Mouse (Mus musculus) testis, postnatal 14 days (tissue): ENCODE measurements around the gene Gm7735.
"Not testable (repeated sequence)": the region's sequence is repeated elsewhere in the genome, so short reads cannot be mapped to it uniquely, and the experiment has no call there.

Source experiments
- DNase-seq: peaks from one replicate; pipeline ENCODE4 v3.0.0; 2021; ENCODE audit warnings: low spot score

Gm7735 gene

DNA sequence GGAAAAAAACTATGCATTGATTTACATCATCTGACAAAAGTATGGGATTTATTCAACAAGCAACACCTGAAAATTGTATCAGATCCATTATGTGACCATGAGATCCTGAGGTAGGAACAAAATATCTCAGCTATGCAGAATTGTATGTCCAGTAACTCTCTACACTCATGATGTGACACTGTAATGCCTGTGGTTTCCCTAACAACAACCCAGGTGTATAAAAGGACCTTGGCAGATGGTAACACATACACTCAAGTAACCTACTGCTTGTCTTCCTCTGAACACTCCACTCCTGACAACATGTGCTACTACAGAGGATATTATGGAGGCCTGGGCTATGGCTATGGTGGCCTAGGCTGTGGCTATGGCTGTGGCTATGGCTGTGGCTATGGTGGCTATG is at the start of gene Gm7735:
Gene Gm7735, plus strand, starts transcription at position 301 of the 400 bp plus-strand sequence.
- not testable (repeated sequence) for DNase-seq

DNA sequence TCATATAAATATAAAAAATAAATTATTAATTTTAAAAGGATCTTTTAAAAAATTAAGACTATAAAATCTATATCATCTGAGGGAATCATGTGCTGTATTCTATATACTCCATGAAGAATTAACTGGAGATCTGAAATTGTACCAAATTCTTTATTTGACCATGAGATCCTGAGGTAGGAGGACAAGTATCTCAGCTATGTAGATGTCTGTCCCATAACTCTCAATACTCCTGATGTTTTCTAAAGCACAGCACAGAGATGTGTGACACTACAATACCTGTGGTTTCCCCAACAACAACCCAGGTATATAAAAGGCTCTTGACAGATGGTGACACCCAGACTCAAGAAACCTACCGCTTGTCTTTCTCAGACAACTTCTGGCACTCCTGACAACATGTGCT is 28.7 kb upstream of the Gm7735 start, which contains the start of gene Gm6358:
Gene Gm6358, plus strand, starts transcription at position 301 of the 400 bp plus-strand sequence.
- DNase-seq = no peak

DNA sequence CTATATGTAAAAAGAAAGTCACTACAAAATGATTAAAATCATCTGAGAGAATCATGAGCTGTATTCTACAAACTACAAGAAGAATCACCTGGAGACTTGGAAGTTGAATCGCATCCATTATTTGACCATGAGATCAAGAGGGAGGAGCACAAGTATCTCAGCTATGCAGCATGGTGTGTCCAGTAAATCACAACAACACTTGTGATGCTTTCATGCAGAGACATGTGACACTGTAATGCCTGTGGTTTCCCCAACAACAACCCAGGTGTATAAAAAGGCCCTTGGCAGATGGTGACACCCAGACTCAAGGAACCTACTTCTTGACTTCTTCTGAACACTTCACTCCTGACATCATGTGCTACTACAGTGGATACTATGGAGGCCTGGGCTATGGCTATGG is 18.5 kb upstream of the Gm7735 start, which contains the start of gene Gm10061:
Gene Gm10061, plus strand, starts transcription at position 301 of the 400 bp plus-strand sequence.
- DNase-seq = no peak

DNA sequence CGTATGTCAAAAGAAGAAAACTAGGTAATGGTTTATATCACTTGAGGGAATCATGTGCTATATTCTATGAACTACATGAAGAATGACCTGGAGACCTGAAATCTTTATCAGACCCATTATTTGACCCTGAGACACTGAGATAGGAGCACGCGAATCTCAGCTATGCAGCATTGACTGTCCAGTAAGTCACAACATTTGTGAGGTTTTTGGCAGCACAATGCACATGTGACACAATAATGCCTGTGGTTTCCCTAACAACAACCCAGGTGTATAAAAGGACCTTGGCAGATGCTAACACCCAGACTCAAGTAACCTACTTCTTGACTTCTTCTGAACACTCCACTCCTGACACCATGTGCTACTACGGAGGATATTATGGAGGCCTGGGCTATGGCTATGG is 11.6 kb upstream of the Gm7735 start, which contains the start of gene Gm9789:
Gene Gm9789, plus strand, starts transcription at position 301 of the 400 bp plus-strand sequence.
- no peak for DNase-seq

DNA sequence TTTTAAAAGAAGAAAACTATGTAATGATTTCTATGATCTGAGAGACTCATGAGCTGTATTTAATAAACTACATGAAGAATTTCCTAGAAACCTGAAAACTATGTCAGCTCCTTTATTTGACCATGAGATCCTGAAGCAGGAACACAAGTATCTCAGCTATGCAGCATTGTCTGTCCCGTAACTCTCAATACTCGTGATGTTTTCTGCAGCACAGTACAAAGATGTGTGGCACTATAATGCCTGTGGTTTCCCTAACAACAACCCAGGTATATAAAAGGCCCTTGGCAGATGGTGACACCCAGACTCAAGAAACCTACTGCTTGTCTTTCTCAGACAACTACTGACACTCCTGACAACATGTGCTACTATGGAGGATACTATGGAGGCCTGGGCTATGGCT is 5.1 kb downstream of the Gm7735 start, which contains the start of gene 1110057P08Rik:
Gene 1110057P08Rik, plus strand, starts transcription at position 301 of the 400 bp plus-strand sequence.
- no peak for DNase-seq

DNA sequence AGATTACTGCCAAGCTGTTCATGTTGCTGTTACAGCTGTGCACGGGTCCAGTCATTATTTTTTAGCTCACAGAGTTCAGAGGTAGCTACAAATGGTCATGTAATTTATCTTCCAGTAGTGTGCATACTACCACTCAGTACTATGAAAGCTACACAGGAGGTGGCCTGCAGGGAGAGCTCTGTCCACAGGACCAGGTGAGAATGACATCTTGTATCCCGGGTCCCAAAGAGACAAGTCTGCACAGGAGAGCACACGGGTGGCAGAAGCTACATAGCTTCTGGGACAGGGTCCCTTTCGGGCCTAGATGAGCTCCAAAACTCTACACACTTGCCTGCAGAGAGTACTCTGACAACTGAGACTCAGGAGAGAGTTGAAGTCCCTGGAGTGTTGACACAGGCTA is 19.3 kb downstream of the Gm7735 start:
- DNase-seq = no peak

DNA sequence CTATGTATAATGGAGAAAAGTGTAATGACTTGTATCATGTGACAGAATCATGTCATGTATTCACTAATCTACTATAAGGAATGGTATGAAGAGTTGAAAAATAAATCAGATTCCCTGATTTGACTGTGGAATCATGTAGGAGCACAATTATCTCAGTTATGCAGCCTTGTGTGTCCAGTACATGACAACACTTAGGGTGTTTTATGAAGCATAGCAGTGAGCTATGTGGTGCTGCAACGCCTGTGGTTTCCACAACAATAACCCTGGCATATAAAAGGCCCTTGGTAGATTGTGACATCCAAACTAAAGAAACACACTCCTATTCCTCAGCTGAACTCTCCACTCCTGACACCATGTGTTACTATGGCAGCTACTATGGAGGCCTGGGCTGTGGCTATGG is 36.3 kb downstream of the Gm7735 start, which contains the start of gene Krtap20-2:
Gene Krtap20-2, plus strand, starts transcription at position 301 of the 400 bp plus-strand sequence.
- DNase-seq = no peak
